Mouse (Mus musculus): Measurements from ENCODE around the gene AI464131.

Gene AI464131

GRCm38 (mm10) chr4:41470051-41470683 lies 32.7 kb downstream of the AI464131 start:
- no peak for DNase-seq (ENCODE audit: low spot score)

DNA sequence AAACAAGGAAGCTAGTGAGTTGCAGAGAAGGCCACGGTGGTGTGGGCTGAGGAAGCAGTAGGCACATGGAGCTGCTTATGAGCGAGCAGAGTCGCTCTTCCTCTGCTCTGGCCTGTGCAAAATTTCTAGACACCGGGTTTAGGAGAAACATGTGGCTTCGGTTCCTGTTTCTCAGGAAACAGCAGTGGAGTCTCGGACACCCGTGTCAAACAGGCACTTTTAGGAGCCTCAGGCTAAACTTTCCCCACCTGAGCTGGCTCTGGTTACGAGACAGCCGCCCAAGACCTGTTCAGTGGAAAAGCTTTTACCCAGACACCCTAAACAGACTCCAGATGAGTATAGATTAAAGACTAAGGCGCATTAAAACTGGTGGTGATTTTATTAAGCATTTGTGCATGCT lies 33.7 kb downstream of the AI464131 start:
- no peak for DNase-seq (ENCODE audit: low spot score)

- DNase-seq (ENCODE audit: low spot score), result no peak
Measured at GRCm38 (mm10) chr4:41468396-41469080, 34.3 kb downstream of the AI464131 start.

- DNase-seq (ENCODE audit: low spot score), result no peak
Measured at GRCm38 (mm10) chr4:41465287-41465665, 37.6 kb downstream of the AI464131 start.

GRCm38 (mm10) chr4:41464345-41465286 lies 38.3 kb downstream of the AI464131 start, which contains the start of the genes Kif24 and Nudt2:
Gene Kif24 (minus strand): TSS chr4:41464887.
Gene Nudt2 (plus strand): TSS chr4:41465151.
- peak; percentile 96 for DNase-seq (ENCODE audit: low spot score)

DNA sequence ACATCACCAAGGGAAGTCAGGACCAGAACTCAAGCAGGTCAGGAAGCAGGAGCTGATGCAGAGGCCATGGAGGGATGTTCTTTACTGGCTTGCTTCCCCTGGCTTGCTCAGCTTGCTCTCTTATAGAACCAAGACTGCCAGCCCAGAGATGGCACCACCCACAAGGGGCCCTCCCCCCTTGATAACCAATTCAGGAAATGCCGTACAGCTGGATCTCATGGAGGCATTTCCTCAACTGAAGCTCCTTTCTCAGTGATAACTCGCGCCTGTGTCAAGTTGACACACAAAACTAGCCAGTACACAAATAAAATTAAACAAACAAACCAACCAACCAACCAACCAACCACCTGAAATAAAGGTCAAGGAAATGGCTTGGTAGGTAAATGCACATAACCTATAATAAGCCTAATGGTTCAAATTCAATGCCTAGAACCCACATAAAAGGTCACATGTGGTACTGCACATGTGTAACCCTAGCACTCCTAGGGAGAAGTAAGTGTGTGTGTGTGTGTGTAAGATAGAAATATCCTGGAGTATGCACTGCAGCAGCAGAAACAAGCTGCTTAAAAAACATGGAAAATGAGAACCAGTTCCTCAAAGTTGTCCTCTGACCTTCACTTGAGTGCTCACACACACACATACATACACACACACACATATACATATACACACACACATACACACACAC lies 39.7 kb downstream of the AI464131 start:
- peak; percentile 25 for DNase-seq (ENCODE audit: low spot score)

DNA sequence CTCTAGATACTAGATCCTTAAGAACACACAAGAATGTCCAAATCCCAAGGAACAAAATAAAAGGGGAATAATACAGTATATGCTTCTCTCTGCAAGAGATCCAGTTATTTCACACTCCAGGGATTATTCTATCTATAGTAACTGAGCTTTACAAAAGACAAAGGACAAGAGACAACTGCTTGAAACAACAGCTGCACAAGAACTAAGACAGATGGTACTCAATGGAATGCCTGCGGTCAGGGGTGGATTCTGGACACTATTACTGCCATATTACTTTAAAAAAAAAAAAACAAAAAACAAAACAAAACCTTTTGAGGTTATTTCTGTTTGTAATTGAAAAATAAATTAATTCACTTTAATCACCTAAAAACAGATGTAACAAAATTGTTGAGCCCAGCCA lies 42.2 kb downstream of the AI464131 start:
- no peak for DNase-seq (ENCODE audit: low spot score)

DNA sequence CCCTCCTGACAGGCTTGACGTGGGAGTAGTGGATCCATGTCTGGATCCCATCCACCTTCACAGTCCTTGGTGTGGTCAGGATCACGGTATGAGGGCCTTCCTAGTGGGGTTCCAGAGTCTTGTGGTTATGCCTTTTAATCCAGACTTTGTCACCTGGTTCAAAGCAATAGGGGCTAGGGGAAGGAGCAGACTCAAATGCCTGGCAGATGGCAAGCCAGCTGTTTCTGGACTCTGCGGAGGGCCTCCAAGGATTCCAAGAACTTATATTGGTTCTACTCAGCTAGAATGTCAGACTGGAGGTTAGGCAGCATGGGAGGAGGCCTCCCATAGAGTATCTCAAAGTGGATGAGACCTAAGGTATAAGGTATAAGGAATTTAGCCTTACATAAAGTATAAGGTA lies 55.3 kb downstream of the AI464131 start:
- no peak for DNase-seq (ENCODE audit: low spot score)

Measured in spleen, adult 12 weeks (tissue).